Mouse (Mus musculus): ENCODE data around the gene Dusp28. TPM values are rescaled to one million over a fixed set of nuclear protein-coding genes. Genes with fewer than 3 reads are reported as not detected.

Dusp28 gene
- total RNA-seq, 2 experiments from 2014 or later = 20.4 to 22.2 TPM

- intact Hi-C loops (cut with DNase I) = no loop called here
- no peak for DNase-seq
Observed at GRCm38 (mm10) chr1:92905703-92906310, 974 bp upstream of the Dusp28 start.

GRCm38 (mm10) chr1:92907632-92908360 lies 1.0 kb downstream of the Dusp28 start:
- DNase-seq = no peak
- intact Hi-C loops (cut with DNase I) = no loop called here

GRCm38 (mm10) chr1:92908664-92909063 lies 1.9 kb downstream of the Dusp28 start:
- DNase-seq = no peak
- intact Hi-C loops (cut with DNase I) = no loop called here

- no peak for DNase-seq
- intact Hi-C loops (cut with DNase I) = no loop called here
Observed at GRCm38 (mm10) chr1:92909068-92909467, 2.3 kb downstream of the Dusp28 start.

- DNase-seq = peak; percentile 55 to 63
- intact Hi-C loops (cut with DNase I) = no loop called here
Observed at GRCm38 (mm10) chr1:92910239-92910885, 3.6 kb downstream of the Dusp28 start, which contains the start of gene Rnpepl1. Gene Rnpepl1, plus strand, starts transcription at chr1:92910783.

GRCm38 (mm10) chr1:92910925-92911720 lies 4.3 kb downstream of the Dusp28 start:
- peak; percentile 46 to 58 for DNase-seq
- intact Hi-C loops (cut with DNase I) = no loop called here

- no peak for DNase-seq
- intact Hi-C loops (cut with DNase I) = no loop called here
Observed at GRCm38 (mm10) chr1:92911721-92912138, 4.9 kb downstream of the Dusp28 start.

GRCm38 (mm10) chr1:92912286-92912685 lies 5.5 kb downstream of the Dusp28 start:
- DNase-seq = no peak
- intact Hi-C loops (cut with DNase I) = no loop called here

GRCm38 (mm10) chr1:92914239-92914638 lies 7.5 kb downstream of the Dusp28 start:
- intact Hi-C loops (cut with DNase I) = loop anchor here (2.0 kb wide), 1 partner anchor 17 kb away; no protein-coding TSS in a partner anchor
- DNase-seq = no peak

- intact Hi-C loops (cut with DNase I) = loop anchor here (2.0 kb wide), 1 partner anchor 16 kb away; no protein-coding TSS in a partner anchor
- no peak for DNase-seq
Observed at GRCm38 (mm10) chr1:92914993-92915392, 8.2 kb downstream of the Dusp28 start.

- DNase-seq = no peak
- intact Hi-C loops (cut with DNase I) = no loop called here
Observed at GRCm38 (mm10) chr1:92916725-92917124, 9.9 kb downstream of the Dusp28 start.

- intact Hi-C loops (cut with DNase I) = no loop called here
- no peak for DNase-seq
Observed at GRCm38 (mm10) chr1:92919151-92919550, 12.4 kb downstream of the Dusp28 start.

- DNase-seq = no peak
- intact Hi-C loops (cut with DNase I) = no loop called here
Observed at GRCm38 (mm10) chr1:92919775-92920174, 13.0 kb downstream of the Dusp28 start.

GRCm38 (mm10) chr1:92920474-92921200 lies 13.9 kb downstream of the Dusp28 start:
- no peak for DNase-seq
- intact Hi-C loops (cut with DNase I) = no loop called here

GRCm38 (mm10) chr1:92921496-92921895 lies 14.7 kb downstream of the Dusp28 start:
- intact Hi-C loops (cut with DNase I) = no loop called here

GRCm38 (mm10) chr1:92930171-92930706 lies 23.5 kb downstream of the Dusp28 start:
- intact Hi-C loops (cut with DNase I) = loop anchor here (2.0 to 10.0 kb wide), 3 partner anchors 15 to 895 kb away; partner anchors contain the start of genes D2hgdh and Mterf4
- DNase-seq = no peak

More at GRCm38 (mm10) chr1:92921496-92921895, 14.7 kb downstream of the Dusp28 start:
- no peak for DNase-seq

- intact Hi-C loops (cut with DNase I) = loop anchor here (10.0 kb wide), 2 partner anchors 371 to 891 kb away; partner anchors contain the start of genes D2hgdh and Mterf4
- DNase-seq = no peak
Observed at GRCm38 (mm10) chr1:92933611-92934010, 26.8 kb downstream of the Dusp28 start.

GRCm38 (mm10) chr1:92934182-92934827 lies 27.5 kb downstream of the Dusp28 start, which contains the start of gene Capn10:
Gene Capn10, plus strand, starts transcription at chr1:92934376.
- peak; percentile 87 to 92 for DNase-seq
- intact Hi-C loops (cut with DNase I) = loop anchor here (10.0 kb wide), 2 partner anchors 370 to 890 kb away; partner anchors contain the start of genes D2hgdh and Mterf4

Measured in gastrocnemius, postnatal 36 days (tissue).